Mouse (Mus musculus): ENCODE results near the gene Mia3.
"Not testable (repeated sequence)": the region's sequence is repeated elsewhere in the genome, so short reads cannot be mapped to it uniquely, and the experiment has no call there.

Gene Mia3

DNA sequence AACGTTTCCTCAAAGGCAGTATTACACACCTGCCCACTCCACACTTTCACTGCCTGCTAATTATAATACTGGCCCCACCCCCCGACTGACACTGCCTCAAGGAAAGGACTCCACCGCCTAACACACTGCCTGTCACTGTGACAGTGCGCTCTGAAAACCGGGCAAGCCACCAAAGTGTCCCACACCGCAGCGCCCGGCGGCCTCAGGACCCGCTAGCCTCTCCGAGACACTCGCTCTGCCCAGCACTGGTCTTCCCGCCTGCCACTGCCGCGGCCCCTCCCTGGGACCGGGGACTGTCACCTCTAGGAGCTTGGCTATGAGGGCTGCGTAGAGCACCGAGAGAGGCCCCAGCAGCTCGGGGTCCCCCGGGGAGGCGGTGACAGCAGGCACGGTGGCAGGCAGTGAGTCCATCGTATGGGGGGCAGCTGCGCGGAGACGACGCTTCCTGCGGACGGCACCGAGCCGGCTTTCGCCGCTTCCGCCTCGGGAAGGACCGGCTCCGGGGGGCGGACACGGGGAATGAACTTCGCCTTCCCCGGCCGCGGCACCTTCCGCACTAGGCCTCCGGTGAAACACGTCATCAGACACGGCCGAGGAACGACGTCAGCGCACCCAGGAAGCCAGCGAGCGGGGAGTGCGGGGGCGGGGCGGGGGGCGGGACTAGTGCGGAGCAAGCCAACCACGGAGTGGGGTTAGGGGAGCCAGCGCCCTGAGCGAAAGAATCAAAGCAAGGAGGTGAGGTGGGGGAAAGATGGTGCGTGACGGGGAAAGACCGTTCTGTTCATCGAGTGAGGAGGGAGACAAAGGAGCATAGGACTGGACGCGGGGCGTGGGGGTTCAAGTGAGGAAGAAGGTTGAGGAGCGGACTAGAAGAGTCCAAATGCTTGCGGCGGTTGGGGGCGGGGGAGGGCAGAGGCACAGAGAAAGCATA, 24.2 kb downstream of the Mia3 start:
- DNase-seq (ENCODE audit: low spot score in 2 of 2): peak; percentile 74 to 81

DNA sequence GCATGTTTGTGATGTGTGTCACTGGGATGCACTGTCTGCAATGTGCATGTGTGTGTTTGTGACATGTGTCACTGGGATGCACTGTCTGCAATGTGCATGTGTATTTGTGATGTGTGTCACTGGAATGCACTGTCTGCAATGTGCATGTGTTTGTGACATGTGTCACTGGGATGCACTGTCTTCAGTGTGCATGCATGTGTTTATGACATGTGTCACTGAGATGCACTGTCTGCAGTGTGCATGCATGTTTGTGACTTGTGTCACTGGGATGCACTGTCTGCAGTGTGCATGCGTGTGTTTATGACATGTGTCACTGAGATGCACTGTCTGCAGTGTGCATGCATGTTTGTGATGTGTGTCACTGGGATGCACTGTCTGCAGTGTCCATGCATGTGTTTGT, 26.5 kb downstream of the Mia3 start:
- DNase-seq (ENCODE audit: low spot score in 2 of 2): not testable (repeated sequence)

DNA sequence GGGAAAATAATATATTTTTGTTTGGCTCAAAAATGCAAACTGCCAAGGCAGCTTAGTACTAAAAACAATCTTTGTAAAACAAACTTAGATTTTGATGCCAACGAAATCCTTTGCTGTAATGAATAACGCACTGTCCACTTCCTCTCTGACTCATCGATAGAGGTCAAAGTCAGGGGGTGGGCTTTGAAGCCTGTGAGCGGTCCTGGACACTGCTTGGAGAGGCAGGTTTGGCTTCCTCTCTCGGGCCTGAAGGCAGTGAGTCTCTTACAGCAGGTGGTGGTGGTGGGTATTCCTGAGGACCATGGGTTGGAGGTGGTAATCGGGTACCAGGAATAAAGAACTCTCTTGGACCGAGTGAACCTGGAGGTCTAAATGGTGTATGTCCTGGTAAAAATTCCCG, 42.2 kb downstream of the Mia3 start:
- no peak for DNase-seq (ENCODE audit: low spot score in 2 of 2)

DNA sequence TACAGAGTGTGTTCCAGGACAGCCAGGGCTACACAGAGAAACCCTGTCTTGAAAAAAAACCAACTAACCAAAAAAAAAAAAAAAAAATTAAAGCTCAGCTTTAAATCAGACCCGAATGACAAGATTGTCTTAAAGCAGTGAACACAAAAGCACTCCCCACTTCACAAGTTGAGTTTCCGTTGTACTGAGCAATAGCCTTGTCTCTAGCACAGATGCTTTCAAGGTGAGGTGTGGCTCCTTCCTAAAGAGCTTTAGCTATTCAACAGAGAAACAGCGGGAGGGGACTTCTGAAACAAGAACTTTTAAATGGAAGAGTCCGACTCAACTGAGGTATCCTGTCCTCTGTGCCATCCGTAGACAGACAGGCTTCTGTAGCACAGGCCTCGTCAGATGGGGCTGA, 44.9 kb downstream of the Mia3 start:
- no peak for DNase-seq (ENCODE audit: low spot score in 2 of 2)

DNA sequence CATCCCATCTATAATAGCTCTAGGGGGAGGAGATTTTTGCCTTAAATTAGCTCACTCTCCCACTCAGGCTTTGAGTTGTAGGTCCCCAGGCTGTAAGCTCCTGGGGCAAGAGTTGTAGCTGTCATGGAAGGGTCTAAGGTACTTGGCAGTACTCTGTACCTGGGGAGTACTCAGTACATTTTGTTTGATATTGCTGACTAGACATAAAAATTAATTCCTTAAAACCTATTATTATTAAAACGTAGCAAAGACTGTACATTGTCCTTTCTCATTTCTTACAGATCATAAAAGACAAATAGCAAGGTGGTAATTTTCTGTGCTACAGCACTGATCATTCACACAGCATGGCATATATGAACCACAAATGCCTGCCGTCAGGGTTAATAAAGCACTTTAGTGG, 45.4 kb downstream of the Mia3 start:
- no peak for DNase-seq (ENCODE audit: low spot score in 2 of 2)

DNA sequence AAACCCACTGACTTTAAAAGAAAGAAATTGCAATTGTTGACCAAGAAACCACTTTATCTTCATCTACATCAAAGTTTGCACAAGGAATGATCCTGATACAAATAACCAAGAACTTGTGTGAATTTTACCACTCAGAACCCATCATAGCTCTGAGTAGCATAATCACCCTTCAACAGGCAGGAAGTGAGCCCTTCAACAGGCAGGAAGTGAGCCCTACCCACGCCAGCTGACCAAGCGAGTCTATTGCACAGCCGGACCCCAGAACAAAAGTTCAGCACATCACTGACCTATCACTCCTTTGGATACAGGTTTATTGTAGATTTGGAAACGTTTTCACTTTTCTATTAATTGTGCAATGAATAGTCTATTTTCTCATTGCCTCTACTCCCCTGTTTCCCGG, 46.9 kb downstream of the Mia3 start:
- DNase-seq (ENCODE audit: low spot score in 2 of 2): not testable (repeated sequence)

DNA sequence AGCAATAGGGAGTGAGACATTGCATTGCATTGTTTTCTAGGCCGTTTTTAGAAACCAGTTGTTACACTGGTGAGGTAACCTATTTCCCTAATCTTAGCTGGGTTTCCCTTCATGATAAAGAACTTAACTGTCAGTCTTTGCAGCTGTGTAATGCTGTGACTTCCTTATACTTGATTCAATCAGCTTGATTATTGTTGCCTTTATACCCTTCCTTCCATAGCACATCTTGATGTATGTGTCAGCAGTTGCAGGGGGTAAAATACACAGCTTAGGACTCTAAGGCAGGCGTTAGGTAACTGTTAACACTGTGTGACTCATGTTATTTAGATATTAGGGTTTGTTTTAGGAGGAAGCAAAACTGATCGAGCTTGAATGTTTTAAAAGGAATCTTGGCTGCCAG, 48.6 kb downstream of the Mia3 start:
- no peak for DNase-seq (ENCODE audit: low spot score in 2 of 2)

DNA sequence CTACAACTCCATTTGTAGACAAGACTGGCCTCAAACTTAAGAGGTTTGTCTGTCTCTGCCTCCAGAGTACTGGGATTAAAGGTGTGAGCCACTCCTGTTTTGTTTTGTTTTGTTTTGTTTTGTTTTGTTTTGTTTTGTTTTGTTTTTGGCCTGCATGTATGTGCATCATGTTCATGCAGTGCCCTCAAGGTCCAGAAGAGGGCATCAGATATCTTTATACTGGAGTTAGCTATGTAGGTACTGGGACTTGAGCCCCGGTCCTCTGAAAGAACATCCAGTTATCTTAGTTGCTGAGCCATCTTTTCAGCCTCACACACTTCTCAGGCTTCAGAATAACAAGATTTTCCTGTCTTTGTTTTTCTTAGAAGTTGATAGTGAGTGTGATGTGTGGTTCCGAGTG, 53.6 kb downstream of the Mia3 start:
- DNase-seq (ENCODE audit: low spot score in 2 of 2): no peak

DNA sequence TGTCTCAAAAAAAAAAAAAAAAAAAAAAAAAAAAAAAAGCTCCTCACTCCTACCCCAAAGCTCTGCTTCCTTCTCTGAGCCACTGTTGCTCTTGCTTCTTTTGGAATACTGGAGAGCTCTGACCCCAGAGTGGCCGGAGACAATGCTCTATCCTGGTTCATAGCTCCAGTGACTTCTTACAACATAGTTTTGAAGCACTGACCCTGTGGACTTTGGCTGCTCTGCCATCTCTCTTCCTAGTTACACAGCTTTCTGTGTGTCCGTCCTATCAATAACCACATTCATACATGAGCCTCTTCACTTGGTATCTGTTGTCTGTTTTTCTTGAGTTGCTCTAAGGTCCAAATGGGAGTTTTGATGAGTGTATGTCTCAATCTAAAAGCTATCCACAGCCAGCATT, 57.3 kb downstream of the Mia3 start:
- DNase-seq (ENCODE audit: low spot score in 2 of 2): no peak

DNA sequence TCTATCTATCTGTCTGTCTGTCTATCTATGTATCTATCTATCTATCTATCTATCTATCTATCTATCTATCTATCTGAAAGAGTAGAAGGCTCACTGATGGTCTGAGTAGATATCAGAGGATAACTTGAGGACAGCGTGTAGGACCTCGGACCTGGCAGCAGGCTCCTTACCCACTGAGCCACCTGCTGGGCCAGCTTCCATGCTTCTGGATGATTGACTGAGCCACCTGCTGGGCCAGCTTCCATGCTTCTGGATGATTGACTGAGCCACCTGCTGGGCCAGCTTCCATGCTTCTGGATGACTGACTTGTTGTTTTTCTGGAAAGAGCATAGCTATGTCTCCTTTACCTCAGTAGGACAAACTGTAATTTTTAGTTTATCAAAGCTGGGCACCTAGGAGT, 59.8 kb downstream of the Mia3 start:
- DNase-seq (ENCODE audit: low spot score in 2 of 2): not testable (repeated sequence)

DNA sequence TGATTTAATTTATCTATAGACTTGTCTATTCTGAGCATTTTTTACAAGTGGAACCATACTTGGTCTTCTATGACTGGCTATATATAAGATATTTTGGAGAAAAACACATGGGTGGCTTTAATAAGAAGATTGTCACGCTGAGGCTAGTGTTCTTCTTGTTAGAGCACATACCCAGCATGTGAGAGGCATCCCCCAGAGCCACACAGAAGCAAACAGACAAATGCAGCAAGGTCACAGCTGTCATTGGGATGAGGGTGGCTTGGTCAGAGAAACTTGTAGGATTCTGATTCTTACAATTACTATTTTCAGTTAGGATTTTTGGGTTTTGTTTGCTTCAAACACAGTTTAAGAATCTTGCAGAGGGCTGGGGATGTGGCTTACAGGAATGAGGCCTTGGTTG, 60.9 kb downstream of the Mia3 start:
- no peak for DNase-seq (ENCODE audit: low spot score in 2 of 2)

DNA sequence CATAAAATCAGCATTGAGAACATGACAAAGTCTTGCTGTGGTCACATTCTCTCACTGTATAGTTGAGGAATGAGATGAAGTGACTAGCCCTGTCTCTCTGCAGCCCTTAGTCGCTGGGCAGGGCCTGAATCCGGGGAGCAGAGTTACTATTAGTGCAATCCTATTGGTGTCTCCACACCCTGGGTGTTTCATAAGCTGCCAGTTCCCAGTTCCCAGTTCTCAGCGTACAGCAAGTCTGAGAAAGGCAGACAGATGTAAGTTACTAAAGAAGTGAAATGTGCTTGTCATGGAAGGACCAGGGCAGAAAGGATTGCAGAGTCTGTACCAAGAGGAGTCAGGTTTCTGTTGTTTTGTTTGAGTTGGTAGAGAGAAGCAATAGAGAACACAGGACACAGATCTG, 61.8 kb downstream of the Mia3 start:
- no peak for DNase-seq (ENCODE audit: low spot score in 2 of 2)

DNA sequence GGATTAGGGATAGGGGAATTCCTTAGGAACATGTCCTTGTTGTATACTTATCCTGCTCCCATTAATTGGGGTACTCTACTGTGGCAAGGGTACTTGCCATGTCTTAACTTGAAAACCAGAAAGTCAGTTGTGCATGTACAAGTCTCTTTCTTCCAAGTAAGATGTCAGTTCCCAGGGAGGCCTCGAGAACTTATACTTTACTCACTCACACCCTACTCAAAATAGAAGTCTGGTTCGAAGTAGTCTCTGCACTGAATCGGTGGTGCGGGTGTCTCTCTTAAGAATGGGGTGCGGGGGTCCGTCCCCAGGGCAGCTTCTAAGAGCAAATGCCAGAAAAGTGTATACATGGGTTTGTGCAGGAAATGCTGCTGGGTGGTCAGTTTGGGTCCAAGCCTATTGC, 70.2 kb downstream of the Mia3 start:
- DNase-seq (ENCODE audit: low spot score in 2 of 2): peak; percentile 99

DNA sequence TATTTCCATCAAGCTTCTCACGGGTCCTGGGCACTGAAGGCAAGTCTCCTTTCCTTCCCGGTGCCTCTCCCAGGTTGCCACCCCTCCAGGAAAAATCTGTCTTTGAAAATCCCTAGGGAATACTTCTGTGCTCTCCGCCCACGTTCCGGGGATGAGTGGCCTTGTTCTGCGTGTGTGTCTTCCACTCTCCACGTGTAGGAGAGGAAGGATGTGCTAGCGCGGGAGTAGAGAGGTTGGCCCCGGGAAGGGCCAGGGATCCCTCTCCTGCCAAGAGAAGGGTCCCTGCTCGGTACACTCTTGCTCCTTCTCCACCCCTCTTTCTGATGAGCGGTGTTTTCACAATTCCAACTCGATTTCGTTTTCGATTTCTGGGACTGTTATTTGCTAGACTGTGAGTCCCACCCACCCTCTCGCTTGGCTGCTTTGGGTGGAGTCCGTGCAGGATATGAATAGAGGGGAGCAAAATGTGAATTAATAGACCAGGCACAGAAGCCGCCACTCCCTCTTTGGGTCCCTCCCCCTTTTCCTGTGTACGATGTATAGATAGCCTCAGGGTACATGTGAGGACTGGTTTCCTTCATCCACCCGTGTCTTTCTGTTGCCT, 71.4 kb downstream of the Mia3 start:
- peak; percentile 34 for DNase-seq (ENCODE audit: low spot score in 2 of 2)

DNA sequence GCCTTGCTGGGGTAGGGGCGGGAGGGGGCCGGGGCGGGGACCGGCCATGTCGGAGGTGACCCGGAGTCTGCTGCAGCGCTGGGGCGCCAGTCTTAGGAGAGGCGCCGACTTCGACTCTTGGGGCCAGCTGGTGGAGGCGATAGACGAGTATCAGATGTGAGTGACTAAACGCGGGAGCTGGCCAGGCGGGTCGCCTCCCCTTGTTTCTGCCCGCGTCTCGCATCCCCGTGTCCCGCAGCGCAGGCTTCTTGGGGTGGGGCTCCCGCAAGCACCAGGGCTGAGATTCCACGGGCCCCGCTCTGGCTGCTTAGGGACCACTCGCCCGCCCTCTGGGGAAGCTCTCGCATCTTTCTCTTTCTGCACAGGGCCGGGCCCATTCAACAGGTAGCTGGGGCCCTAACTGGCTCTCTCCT, 71.9 kb downstream of the Mia3 start:
- DNase-seq (ENCODE audit: low spot score in 2 of 2): peak in 1 of 2 experiments; percentile 63

DNA sequence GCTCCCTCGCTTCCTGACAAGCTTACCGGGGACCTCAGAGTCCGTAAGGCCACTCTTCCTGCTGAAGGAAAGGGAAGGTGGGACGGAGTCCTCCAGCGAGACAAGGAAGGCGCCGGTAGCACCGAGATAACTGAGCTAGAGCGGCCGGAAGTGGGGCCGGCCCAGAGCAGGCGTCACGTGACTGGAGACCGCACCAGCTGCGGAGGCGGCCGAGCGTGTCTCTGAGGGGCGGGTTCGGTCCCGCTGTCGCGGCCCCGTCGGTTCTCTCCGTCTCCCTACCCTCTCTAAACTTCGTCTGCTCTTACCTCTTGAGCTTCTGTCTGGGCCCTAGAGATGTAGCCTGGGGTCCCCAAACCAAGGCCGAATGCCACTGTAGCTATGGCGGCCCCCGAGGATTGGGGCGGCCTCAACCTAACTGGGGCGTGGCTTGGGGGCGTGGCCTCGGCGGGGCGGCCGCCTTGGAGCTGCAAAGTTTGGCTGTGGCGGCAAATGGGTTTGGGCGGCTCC, 72.4 kb downstream of the Mia3 start, which contains the start of gene Brox:
Gene Brox (minus strand): TSS at position 393 of the 507 bp plus-strand sequence.
- DNase-seq (ENCODE audit: low spot score in 2 of 2): peak; percentile 92 to 94

DNA sequence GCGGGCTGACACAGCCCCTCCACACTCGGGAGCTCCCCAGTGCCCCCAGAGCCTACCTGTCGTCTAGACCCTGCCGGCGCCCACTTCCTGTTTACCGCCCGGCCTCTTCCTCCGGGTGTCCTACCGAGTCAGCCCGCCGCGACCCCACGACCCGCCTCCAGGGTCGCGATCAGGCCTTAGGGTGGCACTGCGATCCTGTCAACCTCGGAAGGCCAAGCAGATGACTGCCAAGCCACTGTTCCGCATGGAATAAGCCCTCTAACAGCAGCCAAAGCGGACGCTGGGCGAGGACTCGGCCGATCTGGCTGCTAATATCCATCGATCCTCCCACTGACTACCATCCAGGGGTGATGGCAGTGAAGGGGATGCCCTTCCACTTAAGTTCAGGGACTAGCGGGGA, 72.9 kb downstream of the Mia3 start, which contains the start of gene Aida:
Gene Aida (plus strand): TSS at position 126 of the 400 bp plus-strand sequence.
- no peak for DNase-seq (ENCODE audit: low spot score in 2 of 2)

DNA sequence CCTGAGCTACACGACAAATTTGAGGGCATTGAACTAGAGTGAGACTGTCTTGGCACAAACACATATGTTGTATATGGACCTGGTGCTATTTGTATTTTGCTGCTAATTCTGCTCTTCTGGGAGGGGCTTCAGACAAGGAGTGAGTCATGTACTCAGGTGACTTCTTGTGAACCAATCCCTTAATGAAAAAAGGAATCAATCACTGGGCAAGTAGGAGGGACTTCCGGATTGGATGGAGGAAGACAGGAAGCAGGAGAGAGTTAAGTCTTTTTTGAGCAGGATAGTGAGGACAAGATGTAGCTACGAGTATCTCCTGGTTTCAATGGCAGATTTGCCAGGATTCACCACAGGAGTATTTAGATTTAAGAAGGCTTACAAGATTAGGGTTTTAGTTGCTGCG, 79.8 kb downstream of the Mia3 start:
- no peak for DNase-seq (ENCODE audit: low spot score in 2 of 2)

DNA sequence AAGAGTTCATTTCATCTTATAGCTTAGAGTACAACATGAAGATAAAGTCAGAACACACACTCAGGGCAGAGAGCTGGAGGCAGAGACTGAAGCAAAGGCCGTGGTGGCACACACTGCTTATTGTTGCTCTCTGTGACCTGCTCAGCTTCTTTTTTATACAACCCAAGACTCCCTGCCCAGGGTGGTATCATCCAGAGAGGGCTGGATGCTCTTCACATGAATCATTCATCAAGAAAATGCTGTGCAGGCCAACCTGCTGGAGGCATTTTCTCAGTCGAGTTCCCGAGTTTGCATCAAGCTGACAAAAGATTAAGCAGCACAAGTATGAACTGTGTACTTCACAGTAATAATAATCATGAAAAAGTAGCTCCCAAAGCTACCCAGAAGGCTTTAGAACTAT, 81.0 kb downstream of the Mia3 start:
- DNase-seq (ENCODE audit: low spot score in 2 of 2): no peak

Data from urinary bladder, adult 18-20 months (tissue).